Mouse (Mus musculus) embryonic facial prominence, embryonic 14.5 days (tissue): ENCODE results near the gene Tmem266. TPM values are rescaled to one million over a fixed set of nuclear protein-coding genes. Genes with fewer than 3 reads are reported as not detected.

Experiments used
- ATAC-seq: fragments of 200-750 bp; cut with Nextera tagmentation; 2 replicates; pipeline ENCODE4 v1.8.0; 2017; ENCODE audit warnings: low read depth, moderate number of reproducible peaks, moderate TSS enrichment
- DNase-seq: peaks from one replicate; pipeline ENCODE4 v3.0.0-alpha.2; 2015; ENCODE audit warnings: low spot score
- H3K27ac ChIP-seq: fragments of 300-500 bp; sonication (generic); replicated peaks from 2 replicates; pipeline ENCODE4 v1.5.1; 2014; ENCODE audit warnings: low read depth, mild to moderate bottlenecking, low read length, moderate library complexity
- H3K27me3 ChIP-seq: fragments of 300-500 bp; sonication (generic); replicated peaks from 2 replicates; pipeline ENCODE4 v1.6.1; 2014; ENCODE audit warnings: low read length; ENCODE audit not compliant: control insufficient read depth, insufficient read depth
- H3K36me3 ChIP-seq: fragments of 300-500 bp; sonication (generic); 2 replicates; pipeline ENCODE4 v1.6.1; 2014; ENCODE audit warnings: low read length, mixed read lengths; ENCODE audit not compliant: control insufficient read depth, insufficient read depth
- H3K4me1 ChIP-seq: fragments of 300-500 bp; sonication (generic); 2 replicates; pipeline ENCODE4 v1.6.1; 2014; ENCODE audit warnings: antibody characterized with exemption, low read length; ENCODE audit not compliant: control insufficient read depth, insufficient read depth
- H3K4me2 ChIP-seq: fragments of 300-500 bp; sonication (generic); 2 replicates; pipeline ENCODE4 v1.6.1; 2014; ENCODE audit warnings: low read depth, mild to moderate bottlenecking, low read length, moderate library complexity, mixed read lengths
- H3K4me3 ChIP-seq: fragments of 300-500 bp; sonication (generic); 2 replicates; pipeline ENCODE4 v1.5.1; 2014; ENCODE audit warnings: low read depth, mild to moderate bottlenecking, low read length
- H3K9ac ChIP-seq: fragments of 300-500 bp; sonication (generic); 2 replicates; pipeline ENCODE4 v1.6.1; 2014; ENCODE audit warnings: low read depth, mild to moderate bottlenecking, low read length, moderate library complexity, mixed read lengths
- H3K9me3 ChIP-seq: fragments of 300-500 bp; sonication (generic); 2 replicates; pipeline ENCODE4 v1.6.1; 2016; ENCODE audit warnings: low read length; ENCODE audit not compliant: control insufficient read depth
- WGBS: fragments of 180-500 bp; shearing (Covaris S2); extraction: QIAGEN DNeasy Blood & Tissue Kit; methylation state at CpG from one replicate; pipeline ENCODE4 v1.1.7; 2014; 5-methylcytosine and 5-hydroxymethylcytosine counted together
- polyA plus RNA-seq: library from polyadenylated mRNA; unstranded; fragments of >200 nt; fragmentation: Nextera tagmentation; extraction: Ambion mirVana; gene quantifications from 2 replicates; pipeline ENCODE4 v1.2.1, GENCODE M21; 2014

Tmem266 gene
- polyA plus RNA-seq, 1 experiment from 2014 or later: 0.38 TPM

DNA sequence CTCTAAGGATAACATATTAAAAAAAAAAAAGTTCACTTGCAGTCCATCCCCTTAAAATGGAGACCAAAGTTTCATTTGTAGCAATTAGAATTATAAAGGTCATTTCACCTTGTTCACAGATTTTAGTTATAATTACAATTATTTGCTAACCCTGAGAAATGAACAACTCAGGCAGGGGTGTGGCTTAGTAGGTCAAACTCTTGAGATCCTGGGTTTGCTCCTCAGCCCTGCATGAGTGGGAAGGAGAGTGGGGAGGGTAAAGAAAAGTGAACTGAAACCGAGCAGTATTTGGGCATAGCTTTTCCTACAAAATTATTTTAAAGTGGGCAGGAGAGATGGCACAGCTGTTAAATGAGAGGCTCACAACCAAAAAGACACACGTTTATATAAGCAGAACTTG, 19.6 kb upstream of the Tmem266 start:
- ATAC-seq: no peak

DNA sequence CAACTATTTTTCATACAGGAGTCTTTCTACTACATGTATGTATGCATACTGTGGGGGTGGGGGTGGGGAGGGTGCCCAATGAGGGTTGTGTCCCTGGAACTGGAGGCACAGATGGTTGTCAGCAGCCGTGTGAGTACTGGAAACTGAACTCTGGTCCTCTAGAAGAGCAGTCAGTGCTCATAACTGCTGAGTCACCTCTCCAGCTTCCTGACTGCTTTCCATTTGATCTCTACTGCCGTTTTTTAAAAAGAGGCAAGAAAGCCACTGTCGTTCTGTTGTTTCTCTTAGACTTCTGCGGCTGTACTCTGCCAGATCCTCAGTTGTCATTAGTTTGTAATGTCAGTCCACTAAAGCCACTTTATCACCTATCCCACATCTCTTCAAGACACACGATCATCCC, 19.2 kb upstream of the Tmem266 start:
- Histone ChIP-seq H3K27ac (no peak overlapping the region), H3K4me3 (no peak overlapping the region), H3K4me1 (no peaks in the 10 kb centered on the region), H3K4me2 (no peak overlapping the region), H3K9ac (no peak overlapping the region), H3K27me3 (no peaks in the 10 kb centered on the region), H3K9me3 (no peaks in the 10 kb centered on the region), H3K36me3 (no peaks in the 10 kb centered on the region)
- DNase-seq: no peak
- no peak for ATAC-seq
- WGBS: 61% methylated on average over 5 of the region's 5 CpGs

More for the DNA sequence above, 19.6 kb upstream of the Tmem266 start:
- Histone ChIP-seq H3K4me1 (no peaks in the 10 kb centered on the region), H3K4me3 (no peak overlapping the region), H3K27ac (no peak overlapping the region), H3K4me2 (no peak overlapping the region), H3K27me3 (no peaks in the 10 kb centered on the region), H3K9ac (no peak overlapping the region), H3K9me3 (no peaks in the 10 kb centered on the region), H3K36me3 (no peaks in the 10 kb centered on the region)
- no peak for DNase-seq
- WGBS: 56% methylated on average over 2 of the region's 2 CpGs

DNA sequence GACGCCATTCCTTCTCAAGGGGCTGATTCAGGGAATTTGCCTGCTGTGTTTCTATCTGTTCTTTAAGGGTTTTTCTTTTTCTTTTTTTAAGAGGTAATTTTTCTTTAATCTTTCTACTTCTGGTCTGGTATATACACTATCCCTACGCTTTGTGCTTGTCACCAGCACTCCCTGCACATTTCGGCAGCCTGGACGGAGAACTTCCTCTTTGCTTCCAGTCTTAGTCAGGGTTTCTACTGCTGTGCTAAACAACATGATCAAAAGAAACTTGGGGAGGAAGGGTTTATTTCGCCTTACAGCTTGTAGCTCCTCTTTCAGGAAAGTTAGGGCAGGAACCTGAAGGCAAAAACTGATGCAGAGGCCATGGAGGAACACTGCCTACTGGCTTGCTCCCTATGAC, 18.3 kb upstream of the Tmem266 start:
- Histone ChIP-seq H3K27me3 (no peaks in the 10 kb centered on the region), H3K27ac (no peak overlapping the region), H3K4me1 (no peaks in the 10 kb centered on the region), H3K36me3 (no peaks in the 10 kb centered on the region), H3K9me3 (no peaks in the 10 kb centered on the region), H3K4me2 (no peak overlapping the region), H3K9ac (no peak overlapping the region), H3K4me3 (no peak overlapping the region)
- no peak for DNase-seq
- 82% methylated on average over 5 of the region's 5 CpGs for WGBS
- no peak for ATAC-seq

DNA sequence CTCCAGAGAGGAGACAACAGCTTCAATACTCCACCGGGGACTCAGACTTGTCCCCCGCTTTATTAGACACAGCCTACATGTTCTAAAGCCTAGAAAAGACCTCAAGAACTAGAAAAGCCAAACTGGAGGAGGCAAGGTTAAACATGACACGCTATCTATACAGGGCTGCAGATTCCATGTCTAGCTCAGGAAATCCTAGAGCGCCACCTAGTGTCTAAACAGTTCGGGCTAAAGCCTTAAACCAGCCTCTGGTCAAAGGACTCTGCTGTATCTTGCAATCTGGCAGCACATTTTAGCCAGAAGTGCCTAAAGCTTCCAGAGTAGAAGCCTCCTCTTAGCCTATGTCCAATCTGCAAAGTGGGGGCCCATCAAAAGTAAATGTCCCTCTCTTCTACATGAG, 15.2 kb upstream of the Tmem266 start:
- no peaks in the 10 kb centered on the region for H3K9me3 ChIP-seq
- H3K4me1 ChIP-seq: no peaks in the 10 kb centered on the region
- ATAC-seq (peak; percentile 86), DNase-seq (peak; percentile 91)
- no peak overlapping the region for H3K4me2 ChIP-seq
- H3K27ac ChIP-seq: no peak overlapping the region
- WGBS: 6% methylated on average over 5 of the region's 5 CpGs
- H3K27me3 ChIP-seq: no peaks in the 10 kb centered on the region
- H3K36me3 ChIP-seq: no peaks in the 10 kb centered on the region
- H3K9ac ChIP-seq: no peak overlapping the region
- no peak overlapping the region for H3K4me3 ChIP-seq

DNA sequence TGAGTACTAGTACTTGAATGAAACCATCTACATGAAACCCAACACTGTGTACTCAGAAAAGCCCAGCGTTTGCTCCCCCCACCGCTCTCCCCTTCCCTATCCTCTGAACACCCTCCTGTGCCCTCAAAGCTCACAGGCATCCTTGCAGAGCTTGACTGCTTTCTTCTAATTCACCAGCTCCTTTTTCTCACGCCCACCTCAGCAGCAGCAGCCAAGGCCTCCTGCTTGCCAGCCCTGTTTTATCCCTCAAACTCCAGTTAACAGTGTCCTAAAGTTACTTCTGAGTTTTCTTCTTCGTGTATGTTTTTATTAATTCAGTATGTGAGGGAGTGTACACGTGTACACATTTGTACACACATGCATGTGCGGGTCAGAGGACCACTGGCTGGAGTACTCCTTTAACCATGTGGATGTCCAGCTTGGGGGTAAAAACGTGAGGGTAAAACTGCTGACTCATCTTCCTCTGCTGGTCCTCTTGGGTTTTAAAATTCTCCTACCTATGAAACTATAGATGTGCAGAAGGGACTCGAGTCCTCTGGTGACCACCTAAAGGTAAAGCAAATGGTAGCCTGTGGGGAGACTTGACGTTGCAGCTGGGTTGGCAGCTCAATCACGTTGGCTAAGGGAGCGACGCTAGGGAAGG, 13.0 kb upstream of the Tmem266 start:
- Histone ChIP-seq H3K27me3 (no peaks in the 10 kb centered on the region), H3K27ac (no peak overlapping the region), H3K9ac (no peak overlapping the region), H3K4me1 (no peaks in the 10 kb centered on the region), H3K36me3 (no peaks in the 10 kb centered on the region), H3K9me3 (no peaks in the 10 kb centered on the region), H3K4me2 (no peak overlapping the region), H3K4me3 (no peak overlapping the region)
- DNase-seq: no peak
- ATAC-seq: no peak
- WGBS: 59% methylated on average over 12 of the region's 12 CpGs

DNA sequence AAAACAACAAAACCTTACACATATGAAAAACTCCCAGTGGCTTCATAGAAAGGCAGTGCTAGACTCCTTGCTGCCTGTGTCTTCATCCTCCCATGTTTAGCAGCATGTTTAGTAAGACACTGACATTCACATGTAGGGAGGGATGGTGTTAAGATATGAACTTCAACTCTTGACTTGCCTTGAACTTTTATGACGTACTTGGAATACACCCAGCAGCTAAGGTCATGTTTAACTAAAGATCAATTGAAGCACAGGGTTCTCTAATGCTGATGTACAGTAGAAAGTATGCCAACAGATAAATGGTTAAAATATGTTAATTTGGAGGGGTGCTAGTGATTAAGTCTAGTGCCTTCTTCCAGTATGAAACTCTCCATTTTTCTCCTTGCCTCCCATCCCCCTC, 4.1 kb upstream of the Tmem266 start:
- Histone ChIP-seq H3K9ac (no peak overlapping the region), H3K27me3 (peaks cover 22% of the 10 kb centered on the region), H3K4me1 (no peaks in the 10 kb centered on the region), H3K9me3 (no peaks in the 10 kb centered on the region), H3K27ac (no peak overlapping the region), H3K4me3 (no peak overlapping the region), H3K36me3 (no peaks in the 10 kb centered on the region), H3K4me2 (no peak overlapping the region)
- DNase-seq: no peak
- 81% methylated on average over 1 of the region's 1 CpGs for WGBS
- no peak for ATAC-seq

DNA sequence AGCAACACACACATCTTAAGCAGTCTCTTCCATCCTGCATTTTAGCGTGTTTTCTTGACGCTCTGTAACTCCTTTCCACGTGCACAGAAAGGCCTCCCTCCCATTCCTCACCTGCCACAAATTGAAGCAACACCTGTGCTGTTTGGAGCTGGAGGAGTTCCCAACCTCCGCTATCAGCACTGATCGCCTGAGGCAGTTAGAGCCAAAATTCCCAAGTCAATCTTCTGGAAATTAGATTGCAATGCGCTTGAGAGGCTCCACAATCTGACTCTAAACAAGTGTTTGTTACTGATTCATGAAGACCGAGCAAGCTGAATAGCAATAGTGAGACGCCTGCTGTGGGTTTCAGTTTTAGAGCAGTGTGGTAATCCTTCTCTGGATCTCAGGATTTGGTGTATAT, 2.6 kb upstream of the Tmem266 start:
- H3K27me3 ChIP-seq: peaks cover 34% of the 10 kb centered on the region
- DNase-seq (no peak), ATAC-seq (no peak)
- no peaks in the 10 kb centered on the region for H3K36me3 ChIP-seq
- H3K4me1 ChIP-seq: no peaks in the 10 kb centered on the region
- no peak overlapping the region for H3K4me3 ChIP-seq
- H3K27ac ChIP-seq: no peak overlapping the region
- H3K9ac ChIP-seq: no peak overlapping the region
- H3K4me2 ChIP-seq: no peak overlapping the region
- 46% methylated on average over 8 of the region's 8 CpGs for WGBS
- H3K9me3 ChIP-seq: no peaks in the 10 kb centered on the region

DNA sequence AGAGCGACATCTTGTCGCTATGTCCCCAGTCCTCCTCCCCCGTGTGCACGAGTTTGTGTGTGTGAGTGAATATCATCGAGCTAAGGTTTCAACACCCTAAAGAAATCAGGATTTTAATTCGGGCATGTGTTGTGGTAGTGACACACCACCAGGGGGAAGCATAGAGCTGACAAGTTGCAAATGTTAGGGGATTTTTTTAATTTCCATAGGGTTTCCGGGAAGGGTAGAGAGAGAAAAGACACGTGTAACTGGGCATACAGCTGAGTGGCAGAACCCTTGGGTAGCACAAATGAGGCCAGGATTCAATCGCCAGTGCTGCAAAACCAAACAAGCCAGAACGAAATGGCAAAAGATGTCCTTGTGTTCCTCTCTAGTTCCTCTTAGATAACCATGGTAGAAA, 2.2 kb upstream of the Tmem266 start:
- 53% methylated on average over 10 of the region's 10 CpGs for WGBS
- peaks cover 38% of the 10 kb centered on the region for H3K27me3 ChIP-seq

DNA sequence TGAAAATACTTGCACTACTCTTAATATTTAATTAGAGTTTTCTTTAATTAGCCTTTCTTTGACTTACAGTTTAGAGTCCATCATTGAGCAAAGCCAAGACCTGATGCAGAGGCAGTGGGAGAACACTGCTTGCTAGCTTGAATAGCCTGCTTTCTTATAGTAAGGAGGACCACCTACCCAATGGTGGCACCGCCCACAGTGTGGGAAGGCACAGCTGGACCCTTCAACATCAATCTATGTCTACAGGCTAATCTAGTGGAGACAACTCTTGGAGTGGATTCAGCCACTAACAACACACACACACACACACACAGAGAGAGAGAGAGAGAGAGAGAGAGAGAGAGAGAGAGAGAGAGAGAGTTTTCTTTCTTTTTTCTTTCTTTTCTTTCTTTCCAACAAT, 1.7 kb upstream of the Tmem266 start:
- Histone ChIP-seq H3K36me3 (no peaks in the 10 kb centered on the region), H3K4me2 (no peak overlapping the region), H3K4me1 (no peaks in the 10 kb centered on the region), H3K9ac (no peak overlapping the region), H3K9me3 (no peaks in the 10 kb centered on the region), H3K4me3 (no peak overlapping the region), H3K27ac (no peak overlapping the region), H3K27me3 (peaks cover 44% of the 10 kb centered on the region)
- WGBS: 21% methylated on average over 1 of the region's 1 CpGs
- DNase-seq (peak; percentile 46), ATAC-seq (peak; percentile 24; the same call in 1 of the 2 replicates)

More for the DNA sequence above, 2.2 kb upstream of the Tmem266 start:
- Histone ChIP-seq H3K36me3 (no peaks in the 10 kb centered on the region), H3K9me3 (no peaks in the 10 kb centered on the region), H3K4me1 (no peaks in the 10 kb centered on the region), H3K9ac (no peak overlapping the region), H3K4me2 (no peak overlapping the region), H3K4me3 (no peak overlapping the region), H3K27ac (no peak overlapping the region)
- ATAC-seq: no peak
- DNase-seq: no peak
